Mouse (Mus musculus): Measurements from ENCODE around the gene Ttc17.

The Ttc17 gene

GRCm38 (mm10) chr2:94381057-94381647 lies 25.3 kb downstream of the Ttc17 start:
- no peak for DNase-seq (ENCODE audit: low spot score in 2 of 2)

GRCm38 (mm10) chr2:94378678-94379077 lies 27.8 kb downstream of the Ttc17 start:
- DNase-seq (ENCODE audit: low spot score in 2 of 2), result no peak

DNA sequence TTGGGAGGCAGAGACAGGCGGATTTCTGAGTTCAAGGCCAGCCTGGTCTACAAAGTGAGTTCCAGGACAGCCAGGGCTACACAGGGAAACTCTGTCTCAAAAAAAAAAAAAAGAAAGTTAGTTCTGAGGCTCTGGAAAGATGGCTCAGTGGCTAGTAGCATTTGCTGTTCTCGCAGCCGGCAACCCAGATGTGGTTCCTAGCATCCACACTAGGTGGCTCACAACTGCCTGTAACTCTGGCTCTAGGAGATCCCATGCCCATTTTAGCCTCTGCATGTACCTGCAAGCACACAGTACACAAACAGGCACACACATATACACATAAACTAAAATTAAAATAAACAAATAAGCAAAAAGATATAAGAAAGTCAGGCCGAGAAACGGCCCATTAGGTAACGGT lies 35.4 kb downstream of the Ttc17 start:
- peak in 1 of 2 experiments; percentile 40 for DNase-seq (ENCODE audit: low spot score in 2 of 2)

GRCm38 (mm10) chr2:94363821-94364220 lies 42.7 kb downstream of the Ttc17 start:
- DNase-seq (ENCODE audit: low spot score in 2 of 2), result no peak

DNA sequence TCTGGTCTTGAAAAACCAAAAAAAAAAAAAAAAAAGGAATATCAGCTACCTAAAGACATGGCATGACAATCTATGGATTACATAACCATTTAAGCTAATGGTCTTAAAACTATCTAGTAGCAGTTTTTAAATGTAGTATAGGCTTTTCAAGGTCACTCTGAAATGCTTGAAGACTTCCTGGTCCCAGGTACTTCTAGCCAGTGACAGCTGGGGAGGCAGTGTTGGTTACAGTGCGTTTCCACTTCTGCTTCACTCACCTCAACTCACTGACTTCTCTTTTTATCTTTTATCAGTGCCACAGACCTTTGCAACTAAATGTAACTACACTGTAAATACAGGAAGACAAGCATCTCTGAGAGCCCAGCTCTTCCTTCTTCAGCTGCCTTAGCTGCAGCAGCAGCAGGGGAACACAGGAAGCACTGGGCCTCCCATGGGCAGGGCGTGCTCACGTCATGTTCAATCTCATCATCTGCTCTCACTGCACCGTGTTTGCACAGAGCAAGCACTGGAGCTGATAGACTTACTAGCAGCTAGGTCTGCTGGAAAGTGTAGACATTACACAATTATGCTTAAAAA lies 46.0 kb downstream of the Ttc17 start:
- DNase-seq (ENCODE audit: low spot score in 2 of 2), result peak in 1 of 2 experiments; percentile 10

GRCm38 (mm10) chr2:94348165-94348591 lies 58.3 kb downstream of the Ttc17 start:
- no peak for DNase-seq (ENCODE audit: low spot score in 2 of 2)

DNA sequence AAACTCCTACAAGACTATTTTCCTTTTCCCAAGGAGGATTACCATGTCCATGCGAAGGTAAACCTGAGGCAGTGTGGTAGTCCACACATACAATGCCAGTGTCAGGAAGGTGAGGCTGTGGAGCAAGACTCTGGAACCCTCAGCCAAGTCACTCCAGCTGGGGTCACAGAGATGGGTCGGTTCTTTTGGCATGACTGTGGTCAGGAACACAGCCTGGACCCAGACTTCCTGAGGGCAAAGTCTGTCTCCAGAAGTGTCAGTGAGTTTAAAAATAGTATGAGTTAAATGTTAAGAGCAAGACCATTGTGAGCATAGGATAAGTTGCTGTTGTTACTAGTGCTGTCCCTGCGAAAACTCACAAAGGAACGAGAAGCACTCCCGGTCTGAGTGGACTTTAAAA lies 59.7 kb downstream of the Ttc17 start:
- no peak for DNase-seq (ENCODE audit: low spot score in 2 of 2)

DNA sequence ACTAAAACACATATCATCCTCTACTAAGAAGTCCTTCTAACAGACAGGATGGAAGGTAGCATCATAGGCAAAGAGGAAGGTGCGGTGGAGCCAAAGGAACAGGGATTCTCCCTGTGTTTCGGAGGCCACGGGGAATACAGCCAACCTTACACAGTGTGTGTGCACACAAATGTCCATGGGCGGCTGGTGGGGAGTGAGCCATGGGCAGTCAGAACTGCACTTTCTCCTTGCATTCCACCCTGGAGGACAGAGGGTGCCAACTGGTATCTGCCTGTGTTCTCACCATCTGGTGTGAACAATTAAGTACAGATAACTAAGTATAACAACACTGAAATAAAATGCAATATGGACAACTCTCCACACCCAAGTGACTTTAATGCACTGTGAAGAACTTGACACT lies 61.9 kb downstream of the Ttc17 start:
- DNase-seq (ENCODE audit: low spot score in 2 of 2), result no peak

DNA sequence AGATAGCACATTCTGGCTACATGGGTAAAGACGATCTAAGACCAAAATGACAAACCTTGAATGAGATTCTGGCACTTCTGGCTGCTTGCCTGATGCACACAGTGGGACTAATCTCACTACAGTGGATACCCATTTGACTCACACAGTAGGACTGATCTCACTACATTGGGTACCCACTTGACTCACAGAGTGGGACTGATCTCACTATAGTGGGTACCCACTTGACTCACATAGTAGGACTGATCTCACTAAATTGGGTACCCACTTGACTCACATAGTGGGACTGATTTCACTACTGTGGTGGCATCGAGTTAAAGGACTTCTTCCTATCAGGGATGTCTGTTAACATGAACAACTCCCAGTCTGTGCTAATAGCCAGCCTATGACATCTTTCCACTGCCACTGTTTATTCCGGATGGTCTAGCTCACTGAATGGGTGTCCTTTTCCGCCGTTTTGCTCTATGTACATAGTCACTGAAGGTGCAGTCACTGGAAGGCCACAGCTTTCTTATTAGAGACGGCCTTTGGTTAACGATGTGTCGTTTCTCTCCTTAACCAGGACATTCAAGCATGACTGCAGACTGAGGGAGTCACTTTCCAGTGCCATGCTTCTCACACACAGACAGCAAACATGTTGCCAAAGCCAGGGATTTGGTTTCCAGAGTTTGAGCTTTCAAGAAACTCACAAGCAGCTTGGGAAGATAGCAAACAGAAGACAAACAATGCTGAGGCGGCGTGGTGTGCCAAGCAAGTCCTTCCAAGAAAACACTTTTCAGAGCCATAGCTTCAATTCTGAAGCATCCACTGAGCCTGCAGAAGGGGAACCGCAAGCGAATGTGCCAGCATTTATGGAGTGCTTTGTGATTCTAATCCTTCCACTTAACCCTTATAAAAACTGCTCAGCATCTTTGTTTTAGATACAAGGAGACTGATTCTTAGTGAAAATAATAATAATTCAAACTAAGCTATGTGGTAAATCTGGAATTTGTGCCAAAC lies 62.9 kb downstream of the Ttc17 start:
- no peak for DNase-seq (ENCODE audit: low spot score in 2 of 2)

DNA sequence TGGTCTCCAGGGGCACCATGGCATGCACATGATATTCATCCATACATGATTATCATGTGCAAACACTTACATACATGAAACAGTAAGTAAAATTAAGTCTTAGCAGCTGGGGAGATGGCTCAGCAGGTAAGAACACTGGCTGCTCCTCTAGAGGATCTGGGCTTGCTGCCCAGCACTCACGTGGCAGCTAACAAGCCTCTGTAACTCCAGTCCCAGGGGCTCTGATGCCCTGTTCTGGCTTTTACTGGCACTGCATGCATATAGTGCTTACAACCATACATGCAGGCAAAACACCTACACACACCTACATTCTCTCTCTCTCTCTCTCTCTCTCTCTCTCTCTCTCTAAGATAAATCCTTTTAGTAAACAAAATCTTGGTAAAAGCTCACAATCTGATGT lies 65.7 kb downstream of the Ttc17 start:
- DNase-seq (ENCODE audit: low spot score in 2 of 2), result no peak

DNA sequence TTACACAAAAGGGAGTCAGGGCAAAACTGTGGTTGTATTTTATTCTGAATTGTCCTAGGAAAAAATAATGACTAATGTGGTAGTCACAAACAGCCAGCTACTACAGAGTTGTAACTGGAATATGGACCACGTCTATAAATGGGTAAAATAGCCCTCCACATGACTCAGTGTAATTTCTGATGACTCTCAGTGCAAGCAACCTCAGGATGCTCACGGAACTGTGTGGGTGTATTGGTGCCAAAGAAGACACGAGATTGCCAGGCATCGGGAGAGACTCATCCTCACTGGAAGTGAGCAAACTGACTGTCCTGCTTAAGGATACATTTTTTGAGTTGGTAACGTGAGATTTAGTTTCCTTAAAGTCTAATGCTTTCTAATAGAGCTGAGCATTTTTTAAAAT lies 67.0 kb downstream of the Ttc17 start:
- no peak for DNase-seq (ENCODE audit: low spot score in 2 of 2)

- DNase-seq (ENCODE audit: low spot score in 2 of 2), result no peak
These were observed 70.2 kb downstream of the Ttc17 start for GRCm38 (mm10) chr2:94336336-94336735.

DNA sequence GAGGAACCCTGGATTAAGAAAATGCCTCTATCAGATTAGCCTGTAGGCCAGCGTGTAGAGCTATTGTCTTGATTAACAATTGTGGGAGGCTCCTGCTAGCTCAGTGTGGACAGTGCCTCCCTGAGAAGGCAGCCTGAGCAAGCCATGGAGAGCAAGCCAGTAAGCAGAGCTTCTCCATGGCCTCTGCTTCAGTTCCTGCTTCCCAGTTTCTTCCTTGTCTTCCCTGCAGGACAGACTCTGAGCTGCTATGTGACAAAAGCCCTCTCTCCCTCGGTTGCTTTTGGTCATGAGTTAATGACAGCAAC lies 71.8 kb downstream of the Ttc17 start:
- no peak for DNase-seq (ENCODE audit: low spot score in 2 of 2)

DNA sequence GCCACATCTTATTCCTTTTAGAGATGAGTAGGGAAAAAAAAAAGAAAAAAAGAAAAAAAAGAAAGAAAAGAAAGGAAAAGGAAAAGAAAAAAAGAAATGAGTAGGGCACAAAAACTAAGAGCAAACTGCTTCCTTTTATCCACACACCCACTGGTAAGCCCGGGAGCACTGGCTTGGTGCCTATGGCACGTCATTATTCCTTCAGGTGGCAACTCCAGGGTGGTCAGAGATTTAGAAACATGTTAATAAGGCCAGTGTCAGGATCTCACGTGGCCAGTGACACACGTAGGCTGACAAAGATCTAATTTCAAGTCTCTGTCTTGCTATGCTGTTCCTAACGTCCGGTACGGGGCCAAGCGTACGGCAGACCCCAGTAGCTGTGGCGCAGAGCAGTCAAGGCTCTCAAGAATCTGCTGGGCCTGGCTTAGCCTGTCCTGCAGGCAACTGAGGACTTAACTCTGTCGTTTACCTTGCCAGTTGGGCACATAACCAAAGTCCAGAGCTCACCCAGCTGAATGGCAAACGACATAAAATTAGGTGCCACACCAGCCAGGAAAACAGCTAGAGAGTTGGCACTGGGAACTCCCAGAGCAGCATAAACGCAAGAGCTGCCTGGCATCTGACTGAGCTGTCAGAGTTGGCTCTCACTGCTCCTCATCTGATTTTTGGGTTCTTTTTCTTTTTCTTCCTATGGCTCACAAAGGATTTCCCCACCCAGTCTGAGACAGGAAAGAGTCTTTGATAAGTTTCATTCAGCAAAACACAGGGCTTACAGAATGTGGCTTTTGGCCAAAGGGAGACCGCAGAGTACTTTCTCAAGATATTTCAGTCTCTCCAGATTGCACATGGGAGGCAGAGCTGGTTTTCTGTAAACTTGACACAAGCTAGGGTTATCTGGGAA lies 72.4 kb downstream of the Ttc17 start:
- no peak for DNase-seq (ENCODE audit: low spot score in 2 of 2)

DNA sequence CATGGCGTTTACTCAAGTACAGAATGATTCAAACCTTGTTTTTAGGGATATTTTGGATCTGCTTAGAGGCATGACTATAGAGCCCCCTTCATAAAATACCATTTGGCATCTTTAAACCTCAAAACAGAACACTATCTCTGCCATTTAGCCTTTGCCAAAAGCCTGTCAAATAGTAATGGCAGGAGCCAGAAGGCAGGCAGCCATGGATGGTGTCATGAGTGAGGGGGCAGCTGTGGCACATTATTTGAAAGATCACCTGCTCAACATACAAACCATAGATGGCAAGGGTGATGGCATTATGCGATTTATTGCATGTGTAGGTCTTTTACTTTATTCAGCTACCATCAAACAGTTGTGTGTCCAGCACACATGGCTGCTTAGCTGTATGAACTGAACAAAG lies 73.4 kb downstream of the Ttc17 start:
- DNase-seq (ENCODE audit: low spot score in 2 of 2), result no peak

DNA sequence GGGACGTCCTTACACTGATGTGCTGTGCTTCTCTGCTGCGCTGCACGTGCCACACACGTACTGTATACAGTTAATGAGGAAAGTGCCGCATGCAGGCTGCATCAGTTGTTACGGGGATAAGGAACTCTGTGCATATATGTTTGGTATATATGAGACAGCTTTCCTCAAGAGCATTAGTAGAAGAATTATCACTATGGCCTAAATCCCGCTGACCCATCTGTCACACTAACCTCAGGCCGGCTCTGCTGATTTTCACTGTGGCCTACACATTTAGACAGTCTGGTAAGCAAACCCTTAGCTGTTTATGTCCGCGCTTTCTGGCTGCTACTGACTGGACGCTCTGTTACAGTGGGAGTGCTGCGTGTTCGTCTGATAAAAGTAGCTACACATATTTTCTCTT lies 77.2 kb downstream of the Ttc17 start:
- no peak for DNase-seq (ENCODE audit: low spot score in 2 of 2)

GRCm38 (mm10) chr2:94327836-94328235 lies 78.7 kb downstream of the Ttc17 start:
- DNase-seq (ENCODE audit: low spot score in 2 of 2), result no peak

GRCm38 (mm10) chr2:94319780-94320179 lies 86.7 kb downstream of the Ttc17 start:
- DNase-seq (ENCODE audit: low spot score in 2 of 2), result no peak

- no peak for DNase-seq (ENCODE audit: low spot score in 2 of 2)
These were observed 90.0 kb downstream of the Ttc17 start for GRCm38 (mm10) chr2:94316526-94316925.

GRCm38 (mm10) chr2:94303984-94304383 lies 102.5 kb downstream of the Ttc17 start:
- DNase-seq (ENCODE audit: low spot score in 2 of 2), result no peak

GRCm38 (mm10) chr2:94302393-94302792 lies 104.1 kb downstream of the Ttc17 start:
- DNase-seq (ENCODE audit: low spot score in 2 of 2), result no peak

DNA sequence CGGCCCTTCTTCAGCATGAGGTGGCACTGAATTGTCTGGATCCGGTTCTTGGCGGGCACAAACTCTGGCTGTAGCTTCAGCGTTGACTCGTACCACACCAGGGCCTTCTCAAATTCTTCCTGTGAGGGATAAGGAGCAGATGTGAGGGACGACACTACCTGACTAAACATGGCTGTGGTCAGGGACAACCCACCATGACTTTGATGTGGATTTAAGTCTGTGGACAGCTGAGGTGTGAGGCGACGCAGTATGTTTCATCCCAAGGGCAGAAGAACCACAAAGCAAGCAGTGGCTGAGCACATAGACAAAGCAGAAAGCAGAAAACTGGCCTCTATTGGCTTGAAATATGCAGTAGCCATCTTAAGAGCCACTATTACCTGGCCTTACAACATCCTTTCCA lies 104.7 kb downstream of the Ttc17 start:
- DNase-seq (ENCODE audit: low spot score in 2 of 2), result no peak
